Mouse (Mus musculus) midbrain, postnatal 0 days (tissue): Measurements from ENCODE around the gene Ror2. TPM values are rescaled to one million over a fixed set of nuclear protein-coding genes. Genes with fewer than 3 reads are reported as not detected.
A peak's percentile ranks its signal among the peaks of the same experiment; 100 is the strongest.

Experiments
- ATAC-seq: fragments of 200-750 bp; cut with Nextera tagmentation; 2 replicates; pipeline ENCODE4 v1.8.0; 2017; ENCODE audit warnings: moderate number of reproducible peaks, mild to moderate bottlenecking, moderate TSS enrichment, moderate library complexity; ENCODE audit not compliant: low FRiP score
- DNase-seq: peaks from one replicate; pipeline ENCODE4 v3.0.0-alpha.2; 2015; ENCODE audit warnings: low spot score
- H3K27ac ChIP-seq: fragments of 300-500 bp; sonication (generic); 2 replicates; pipeline ENCODE4 v1.5.1; 2014; ENCODE audit warnings: low read depth, mild to moderate bottlenecking, low read length, mixed read lengths
- H3K27me3 ChIP-seq: fragments of 300-500 bp; sonication (generic); 2 replicates; pipeline ENCODE4 v1.6.1; 2014; ENCODE audit warnings: low read length, control low read depth, mixed read lengths; ENCODE audit not compliant: insufficient read depth
- H3K36me3 ChIP-seq: fragments of 300-500 bp; sonication (generic); 2 replicates; pipeline ENCODE4 v1.6.1; 2014; ENCODE audit warnings: low read length, control low read depth, mixed read lengths; ENCODE audit not compliant: insufficient read depth
- H3K4me1 ChIP-seq: fragments of 300-500 bp; sonication (generic); 2 replicates; pipeline ENCODE4 v1.6.1; 2014; ENCODE audit warnings: mild to moderate bottlenecking, control low read depth, antibody characterized with exemption, low read length, mixed read lengths; ENCODE audit not compliant: insufficient read depth
- H3K4me2 ChIP-seq: fragments of 300-500 bp; sonication (generic); 2 replicates; pipeline ENCODE4 v1.6.1; 2014; ENCODE audit warnings: low read depth, mild to moderate bottlenecking, low read length, mixed read lengths; ENCODE audit not compliant: poor library complexity, severe bottlenecking
- H3K4me3 ChIP-seq: fragments of 300-500 bp; sonication (generic); 2 replicates; pipeline ENCODE4 v1.5.1; 2014; ENCODE audit warnings: low read depth, mild to moderate bottlenecking, low read length, moderate library complexity
- H3K9ac ChIP-seq: fragments of 300-500 bp; sonication (generic); replicated peaks from 2 replicates; pipeline ENCODE4 v1.6.1; 2014; ENCODE audit warnings: mild to moderate bottlenecking, low read length, moderate library complexity, mixed read lengths; ENCODE audit not compliant: poor library complexity, severe bottlenecking
- H3K9me3 ChIP-seq: fragments of 300-500 bp; sonication (generic); 2 replicates; pipeline ENCODE4 v1.6.1; 2016; ENCODE audit warnings: low read length, control low read depth
- CTCF ChIP-seq: IDR thresholded peaks from 2 replicates; pipeline ENCODE4 v1.5.1; 2016; ENCODE audit warnings: antibody characterized with exemption, mild to moderate bottlenecking
- WGBS: fragments of 180-500 bp; shearing (Covaris S2); extraction: QIAGEN DNeasy Blood & Tissue Kit; methylation state at CpG from one replicate; pipeline ENCODE4 v1.1.7; 2014; 5-methylcytosine and 5-hydroxymethylcytosine counted together
- polyA plus RNA-seq: library from polyadenylated mRNA; unstranded; fragments of >200 nt; fragmentation: Nextera tagmentation; extraction: Ambion mirVana; gene quantifications from 2 replicates; pipeline ENCODE4 v1.2.1, GENCODE M21; 2015
- total RNA-seq: library from RNA; depleted of rRNA; stranded (reverse); fragments of >200 nt; gene quantifications from 2 replicates; pipeline ENCODE4 v1.2.3, GENCODE M21; 2014

Ror2 gene
- total and polyA plus RNA-seq, 2 experiments from 2014 or later, result 2.0 to 5.8 TPM

DNA sequence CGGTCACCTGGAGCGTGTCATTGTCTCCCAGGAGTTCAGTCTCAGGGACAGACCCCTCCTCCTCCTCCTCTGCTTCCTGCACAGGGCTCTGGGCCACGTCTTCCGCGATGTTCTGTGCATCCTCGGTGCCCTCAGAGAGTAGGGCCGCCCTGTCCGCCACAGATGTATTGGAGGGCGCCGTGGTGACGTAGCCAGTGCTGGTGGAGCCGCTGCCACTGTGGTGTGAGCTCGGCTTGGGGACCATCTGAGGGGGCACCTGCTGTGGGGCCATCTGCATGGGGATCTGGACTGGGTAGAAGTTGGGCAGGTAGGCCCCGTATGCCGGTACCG, 175.7 kb downstream of the Ror2 start:
- no peaks in the 10 kb centered on the region for H3K9me3 ChIP-seq
- ATAC-seq, result peak; percentile 28
- no peak overlapping the region for H3K27ac ChIP-seq
- DNase-seq, result no peak
- H3K27me3 ChIP-seq, result no peaks in the 10 kb centered on the region
- WGBS, result 90% methylated on average over 16 of the region's 16 CpGs
- no peak overlapping the region for H3K4me3 ChIP-seq
- TF ChIP-seq CTCF, result no peak
- H3K4me2 ChIP-seq, result no peak overlapping the region
- H3K4me1 ChIP-seq, result no peaks in the 10 kb centered on the region
- no peak overlapping the region for H3K9ac ChIP-seq
- H3K36me3 ChIP-seq, result no peaks in the 10 kb centered on the region

DNA sequence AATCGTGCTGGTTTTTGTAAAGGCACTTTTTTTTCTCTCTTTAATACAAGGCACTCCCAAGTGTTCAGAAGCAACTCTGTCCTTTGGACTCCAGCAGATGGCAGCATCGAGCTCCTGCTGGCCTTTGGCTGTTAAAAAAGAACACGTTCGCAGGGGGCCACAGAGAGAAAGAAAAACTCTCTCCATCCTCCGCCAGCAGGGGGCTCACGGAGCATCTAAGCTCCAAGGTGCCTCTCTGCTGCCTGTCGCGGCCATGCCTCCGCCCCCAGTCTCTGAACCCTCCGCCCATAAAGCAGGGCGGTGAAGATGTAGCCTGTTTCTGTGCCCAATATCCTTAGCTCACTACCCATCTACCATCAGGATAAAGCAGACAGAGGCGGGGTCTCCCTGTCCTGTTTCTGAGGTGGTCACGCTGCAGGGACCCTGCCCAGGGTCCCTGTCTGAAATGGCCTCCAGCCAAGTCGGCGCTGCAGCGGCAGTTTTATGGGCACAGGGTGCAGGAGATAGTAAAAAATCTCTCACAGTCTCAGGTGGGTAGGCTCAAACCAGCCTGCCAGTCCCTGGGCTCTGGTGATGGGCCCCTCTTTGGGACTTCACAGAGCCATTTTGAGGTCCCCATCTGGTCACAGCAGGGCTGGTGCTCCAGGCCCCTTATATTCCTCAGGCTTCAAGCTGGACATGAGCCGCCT, 176.2 kb downstream of the Ror2 start:
- no peak overlapping the region for H3K27ac ChIP-seq
- peak; percentile 81 for ATAC-seq
- H3K9me3 ChIP-seq, result no peaks in the 10 kb centered on the region
- no peak overlapping the region for H3K9ac ChIP-seq
- no peaks in the 10 kb centered on the region for H3K4me1 ChIP-seq
- peak; percentile 98 for DNase-seq
- no peaks in the 10 kb centered on the region for H3K27me3 ChIP-seq
- WGBS, result 19% methylated on average over 17 of the region's 17 CpGs
- H3K4me2 ChIP-seq, result peak overlapping the region; percentile 43
- H3K36me3 ChIP-seq, result no peaks in the 10 kb centered on the region
- H3K4me3 ChIP-seq, result no peak overlapping the region
- peak; percentile 99 for TF ChIP-seq CTCF

DNA sequence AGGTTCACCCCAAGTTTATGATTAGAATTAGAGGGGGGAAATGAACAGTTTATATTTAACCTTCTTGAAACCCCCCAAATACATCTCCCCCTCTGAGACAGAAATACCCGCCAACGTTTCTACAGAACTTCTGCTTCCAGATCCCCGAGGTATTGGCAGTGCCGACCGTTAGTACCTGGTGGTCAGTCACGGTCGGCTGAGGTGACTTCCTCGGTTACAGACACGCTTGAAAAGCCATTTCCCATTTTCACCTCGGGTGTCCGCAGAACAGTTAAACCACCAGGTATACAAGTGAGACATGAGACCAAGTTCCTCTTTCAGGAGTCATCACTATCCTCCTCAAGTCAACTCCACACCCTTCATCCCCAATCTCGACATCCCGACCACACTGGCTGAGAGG, 179.2 kb downstream of the Ror2 start:
- DNase-seq, result no peak
- no peak for ATAC-seq
- H3K4me1 ChIP-seq, result no peaks in the 10 kb centered on the region
- no peak overlapping the region for H3K4me2 ChIP-seq
- H3K9ac ChIP-seq, result no peak overlapping the region
- H3K27me3 ChIP-seq, result no peaks in the 10 kb centered on the region
- H3K9me3 ChIP-seq, result no peaks in the 10 kb centered on the region
- 88% methylated on average over 13 of the region's 13 CpGs for WGBS
- TF ChIP-seq CTCF, result no peak
- no peaks in the 10 kb centered on the region for H3K36me3 ChIP-seq
- H3K4me3 ChIP-seq, result no peak overlapping the region
- no peak overlapping the region for H3K27ac ChIP-seq

DNA sequence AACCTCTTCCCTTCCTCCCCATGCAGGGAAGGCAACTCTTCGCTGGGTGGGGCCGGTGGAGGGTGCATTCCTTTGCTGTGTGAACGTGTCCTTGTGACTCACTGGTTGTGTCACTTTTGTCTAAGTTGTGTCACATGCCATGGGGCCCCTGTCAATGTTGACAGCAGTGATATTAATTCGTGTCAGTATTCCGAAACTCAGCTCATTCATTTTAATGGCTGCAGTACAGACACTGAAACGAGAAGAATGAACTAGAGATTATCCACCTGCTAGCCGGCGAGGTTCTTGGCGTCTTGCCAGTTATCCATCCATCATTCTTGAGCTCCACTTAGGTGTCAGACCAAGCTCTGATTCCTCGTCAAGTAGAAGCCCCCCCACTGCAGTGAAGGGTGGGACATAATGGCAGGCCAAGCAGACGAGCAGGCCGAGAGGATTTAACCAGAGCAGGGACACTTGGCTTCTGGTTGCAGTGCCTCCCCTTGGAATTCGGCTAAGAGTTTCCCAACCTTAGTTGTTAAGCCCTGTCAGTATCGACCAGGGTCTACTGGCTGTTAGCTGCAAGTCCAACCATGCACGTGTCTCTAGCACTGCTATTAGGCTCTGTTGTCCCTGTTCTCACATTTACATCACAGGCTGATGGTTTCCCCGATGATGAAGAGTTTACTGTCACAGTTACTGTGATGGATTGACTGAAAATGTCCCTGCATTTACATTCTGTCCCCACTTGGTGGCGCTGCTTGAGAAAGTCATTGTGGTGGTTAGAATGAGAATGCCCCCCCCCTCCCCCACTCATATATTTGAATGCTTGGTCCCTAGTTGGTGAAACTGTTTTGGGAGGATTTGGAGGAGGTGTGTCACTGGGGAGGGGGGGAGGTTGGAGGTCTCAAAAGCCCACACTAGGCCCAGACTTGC, 185.9 kb downstream of the Ror2 start:
- 25% methylated on average over 17 of the region's 17 CpGs for WGBS
- no peak overlapping the region for H3K4me3 ChIP-seq
- no peaks in the 10 kb centered on the region for H3K36me3 ChIP-seq
- H3K9ac ChIP-seq, result no peak overlapping the region
- DNase-seq, result peak; percentile 44
- H3K27ac ChIP-seq, result no peak overlapping the region
- H3K4me2 ChIP-seq, result no peak overlapping the region
- TF ChIP-seq CTCF, result peak; percentile 71
- H3K9me3 ChIP-seq, result no peaks in the 10 kb centered on the region
- 0 out of 2 replicates have a peak, but pooled peaks cover 5% of the 10 kb centered on the region for H3K27me3 ChIP-seq
- H3K4me1 ChIP-seq, result no peaks in the 10 kb centered on the region
- peak; percentile 49; the same call in 1 of the 2 replicates for ATAC-seq

DNA sequence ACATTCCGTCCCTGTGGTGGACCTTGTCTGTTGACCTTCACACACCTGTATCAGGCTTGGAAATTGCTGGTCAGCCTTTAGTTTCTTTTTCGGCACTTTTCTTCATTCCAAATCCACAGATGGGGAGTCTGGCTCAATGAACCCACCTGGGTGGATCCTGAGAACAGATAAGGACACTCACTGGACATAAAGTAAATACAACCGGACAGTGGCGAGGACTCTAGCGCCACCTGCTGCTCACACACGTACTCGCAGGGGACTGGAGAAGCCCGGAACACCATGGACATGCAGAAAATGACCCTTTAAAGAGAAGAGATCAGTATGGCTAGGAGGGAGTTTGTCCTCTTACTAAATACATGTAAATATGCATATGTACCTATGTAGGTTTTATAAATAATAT, 189.3 kb downstream of the Ror2 start:
- Histone ChIP-seq H3K4me2 (no peak overlapping the region), H3K9ac (no peak overlapping the region), H3K4me1 (no peaks in the 10 kb centered on the region), H3K27me3 (0 out of 2 replicates have a peak, but pooled peaks cover 5% of the 10 kb centered on the region), H3K4me3 (no peak overlapping the region), H3K9me3 (no peaks in the 10 kb centered on the region), H3K27ac (no peak overlapping the region), H3K36me3 (no peaks in the 10 kb centered on the region)
- ATAC-seq (no peak), DNase-seq (peak; percentile 60)
- TF ChIP-seq CTCF, result peak; percentile 93
- 18% methylated on average over 8 of the region's 8 CpGs for WGBS

DNA sequence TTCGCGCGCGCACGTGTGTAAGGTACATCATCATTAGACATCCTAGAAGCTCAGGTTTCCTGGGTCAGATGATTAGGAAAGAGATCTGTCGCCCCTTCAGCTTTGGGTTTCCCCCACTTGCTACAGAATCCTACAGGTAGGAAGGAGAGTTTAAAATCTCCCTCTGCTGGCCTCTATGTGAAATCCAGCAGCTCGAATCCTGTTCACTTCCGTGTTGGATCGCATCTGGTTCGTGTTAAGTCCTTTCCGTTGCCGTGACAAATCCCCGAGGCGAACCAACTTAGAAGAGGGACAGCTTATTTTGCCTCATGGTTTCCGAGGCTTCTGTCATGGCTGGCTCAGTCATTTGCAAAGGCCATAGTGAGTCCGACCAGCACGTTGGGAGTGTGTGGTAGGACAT, 190.7 kb downstream of the Ror2 start:
- WGBS, result 67% methylated on average over 17 of the region's 17 CpGs
- Histone ChIP-seq H3K4me1 (no peaks in the 10 kb centered on the region), H3K36me3 (no peaks in the 10 kb centered on the region), H3K9ac (no peak overlapping the region), H3K9me3 (no peaks in the 10 kb centered on the region), H3K4me3 (no peak overlapping the region), H3K27me3 (0 out of 2 replicates have a peak, but pooled peaks cover 5% of the 10 kb centered on the region), H3K4me2 (no peak overlapping the region), H3K27ac (no peak overlapping the region)
- DNase-seq (peak; percentile 16), ATAC-seq (no peak)
- peak; percentile 62 for TF ChIP-seq CTCF
